Comparison of ENCODE assay signal across 9 mouse cellular contexts in genomic region chrX:51913247-51913646, GRCm38 (mm10). TPM values are rescaled to one million over a fixed set of nuclear protein-coding genes. Genes with fewer than 3 reads are reported as not detected.
DNase-seq lines count a peak whose midpoint lies in the region; ATAC-seq and TF ChIP-seq lines count a peak whose summit lies in the region.
"Had no signal": no experiment of that assay in that cellular context is flagged by ENCODE, and none has a peak within 500 bp of the region (broad histone marks: within the 10 kb centered on the region; RNA-seq: fewer than 3 reads in every experiment).

No protein-coding gene starts in this region.

- no peaks in the 10 kb centered on the region for H3K36me3 ChIP-seq in forebrain, postnatal 0 days (ENCODE audit: insufficient read depth)
- H3K36me3 ChIP-seq in midbrain, embryonic 16.5 days (ENCODE audit: control insufficient read depth, insufficient read depth, low read length) = no peaks in the 10 kb centered on the region
- H3K36me3 ChIP-seq: limb, embryonic 12.5 days had no signal

- no peaks in the 10 kb centered on the region for H3K4me1 ChIP-seq in forebrain, postnatal 0 days (ENCODE audit: insufficient read depth)
- no peaks in the 10 kb centered on the region for H3K4me1 ChIP-seq in midbrain, embryonic 16.5 days (ENCODE audit: control insufficient read depth, insufficient read depth, low read length)

- H3K4me2 ChIP-seq in forebrain, postnatal 0 days (ENCODE audit: low read depth) = no peak overlapping the region
- H3K4me2 ChIP-seq in midbrain, embryonic 16.5 days (ENCODE audit: low read length) = no peak overlapping the region
- H3K4me2 ChIP-seq: limb, embryonic 12.5 days had no signal

- H3K27me3 ChIP-seq in forebrain, postnatal 0 days (ENCODE audit: insufficient read depth, low read length) = no peaks in the 10 kb centered on the region
- H3K27me3 ChIP-seq in midbrain, embryonic 16.5 days (ENCODE audit: control insufficient read depth, insufficient read depth, low read depth, low read length) = no peaks in the 10 kb centered on the region
- H3K27me3 ChIP-seq: limb, embryonic 12.5 days had no signal

- no peak overlapping the region for H3K27ac ChIP-seq in forebrain, postnatal 0 days (ENCODE audit: low read depth, low read length)
- H3K27ac ChIP-seq in midbrain, embryonic 16.5 days (ENCODE audit: low read length) = no peak overlapping the region
- H3K27ac ChIP-seq: limb, embryonic 12.5 days had no signal

- DNase-seq in heart, adult 18-20 months = peak; percentile 35 to 72
- no peak for DNase-seq in heart, adult 11 months
- DNase-seq in cerebellum, adult 11-12 months = peak; percentile 11
- peak; percentile 89 for DNase-seq in forebrain, postnatal 0 days
- DNase-seq in kidney, adult 11 months = peak; percentile 15
- peak; percentile 7 to 75 for DNase-seq in left cerebral cortex, adult 9 months (ENCODE audit: low spot score in 2 of 2)
- DNase-seq in testis, postnatal 14 days (ENCODE audit: low spot score) = peak; percentile 27

- no peak overlapping the region for H3K9ac ChIP-seq in forebrain, postnatal 0 days
- no peak overlapping the region for H3K9ac ChIP-seq in midbrain, embryonic 16.5 days (ENCODE audit: low read depth, low read length)
- H3K9ac ChIP-seq: limb, embryonic 12.5 days had no signal

- WGBS in forebrain, postnatal 0 days = 34% methylated on average over 4 of the region's 4 CpGs
- WGBS in midbrain, embryonic 16.5 days = 14% methylated on average over 4 of the region's 4 CpGs

- H3K4me3 ChIP-seq in forebrain, postnatal 0 days (ENCODE audit: low read depth, low read length) = no peak overlapping the region
- no peak overlapping the region for H3K4me3 ChIP-seq in midbrain, embryonic 16.5 days (ENCODE audit: low read depth, low read length)
- H3K4me3 ChIP-seq: limb, embryonic 12.5 days had no signal

- peak; percentile 88 for ATAC-seq in forebrain, postnatal 0 days
- peak; percentile 81 for ATAC-seq in midbrain, embryonic 16.5 days

- H3K9me3 ChIP-seq in forebrain, postnatal 0 days (ENCODE audit: low read length) = no peaks in the 10 kb centered on the region
- no peaks in the 10 kb centered on the region for H3K9me3 ChIP-seq in midbrain, embryonic 16.5 days (replicated peaks; ENCODE audit: control insufficient read depth, low read length, poor library complexity, severe bottlenecking)
- H3K9me3 ChIP-seq: limb, embryonic 12.5 days had no signal

- TF ChIP-seq CTCF in forebrain, postnatal 0 days (IDR thresholded peaks at IDR 0.05; ENCODE audit: low read depth) = peak; percentile 83

RNA-seq across cellular contexts. Expression of gene 1700080O16Rik, which starts 59.3 kb away (rescaled TPM):
- not detected for total RNA-seq in heart, adult 18-20 months (2021)
- not detected in 2 replicates for total RNA-seq in forebrain, postnatal 0 days (2014; rRNA removed)
- not detected in 2 replicates for polyA plus RNA-seq in forebrain, postnatal 0 days (2015; fragmentation: Nextera tagmentation; extraction: Ambion mirVana)
- not detected in 2 replicates for polyA plus RNA-seq in midbrain, embryonic 16.5 days (2015; fragmentation: Nextera tagmentation; extraction: Ambion mirVana)
- polyA plus RNA-seq: limb, embryonic 12.5 days had no signal
